Mouse (Mus musculus) testis, postnatal 14 days (tissue): ENCODE data around the gene Dpy19l3.

ENCODE experiments used
- DNase-seq: peaks from one replicate; pipeline ENCODE4 v3.0.0; 2021; ENCODE audit warnings: low spot score

The Dpy19l3 gene

DNA sequence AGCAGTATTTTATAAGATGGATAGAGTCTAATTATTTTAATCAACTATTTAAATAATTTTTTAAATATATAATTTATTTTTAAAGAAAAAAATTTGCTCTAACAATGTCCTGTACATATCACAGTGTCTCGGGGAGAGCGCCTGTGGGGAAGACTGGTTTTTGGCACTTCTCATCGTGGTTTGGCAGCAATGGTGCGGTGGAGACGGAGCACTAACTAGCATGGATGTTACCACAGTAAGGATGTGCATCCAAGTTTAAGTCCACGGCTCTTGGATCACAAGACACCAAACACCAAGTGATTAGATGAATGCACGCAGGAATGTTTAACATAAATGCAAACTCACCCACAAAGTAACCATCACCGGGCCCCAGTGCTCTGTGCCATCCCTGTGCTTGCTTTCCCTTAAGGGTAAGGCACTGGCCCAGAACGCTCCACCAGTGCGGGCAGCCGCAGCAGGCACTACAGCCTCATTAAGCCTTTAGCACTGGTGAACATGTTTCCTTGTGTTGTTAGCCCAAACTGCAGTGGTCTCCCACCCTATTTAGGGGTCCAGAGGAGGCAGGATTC lies 65.4 kb downstream of the Dpy19l3 start:
- no peak for DNase-seq

DNA sequence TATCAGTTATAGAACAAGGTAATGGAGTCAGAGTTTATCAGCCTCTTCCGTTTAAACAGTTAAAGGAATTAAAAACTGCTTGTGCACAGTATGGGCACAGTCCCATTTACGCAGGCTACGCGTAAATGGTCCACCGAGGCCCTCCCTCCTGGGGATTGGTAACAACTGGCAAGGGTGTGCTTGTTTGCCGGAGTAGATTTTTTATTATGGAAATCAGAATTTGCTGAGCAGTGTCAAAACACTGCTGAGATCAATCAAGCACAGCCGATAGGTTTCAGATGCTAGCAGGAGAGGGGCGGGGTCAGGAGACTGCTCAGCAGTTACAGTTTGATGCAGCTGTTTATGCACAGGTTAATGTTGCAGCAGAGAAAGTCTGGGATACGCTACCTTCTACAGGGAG lies 66.0 kb downstream of the Dpy19l3 start:
- DNase-seq = no peak

DNA sequence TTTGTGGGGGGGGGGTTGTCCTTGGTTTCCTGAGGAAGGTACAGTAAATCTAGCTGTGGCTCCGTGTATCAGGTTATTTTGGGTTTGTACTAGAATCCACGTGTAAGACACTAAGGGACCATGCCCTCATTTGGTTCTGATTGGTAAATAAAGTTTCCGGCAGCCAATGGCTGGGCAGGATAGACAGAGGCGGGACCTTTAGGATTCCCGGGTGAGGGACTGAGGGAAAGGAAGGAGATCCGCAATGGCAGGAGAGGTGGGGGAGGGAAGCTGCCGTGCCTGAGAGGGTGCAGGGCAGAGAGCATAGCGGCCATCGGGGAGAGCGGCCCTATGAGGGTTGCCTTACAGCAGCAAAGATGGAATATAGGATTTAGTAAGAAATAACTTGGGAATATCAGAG lies 67.0 kb downstream of the Dpy19l3 start:
- peak; percentile 65 for DNase-seq

DNA sequence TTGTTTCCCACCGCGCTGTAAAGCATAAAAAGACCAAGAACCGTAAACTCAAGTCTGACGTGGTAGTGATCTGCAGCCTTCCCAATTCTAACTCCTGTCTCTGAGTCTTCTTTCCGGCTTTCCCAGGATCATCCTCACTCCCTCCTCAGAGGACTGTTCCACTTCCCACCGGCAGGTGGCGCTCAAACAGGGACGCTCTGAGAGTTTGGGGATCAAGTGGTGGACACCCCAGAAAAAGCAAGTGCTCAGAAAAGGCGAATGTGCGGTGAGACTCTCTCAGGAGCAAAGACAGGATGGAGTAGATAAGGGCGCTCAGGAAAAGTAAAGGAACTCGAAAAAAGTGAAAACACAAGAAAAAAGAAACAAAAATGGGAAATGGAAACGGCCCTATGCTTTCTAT lies 67.5 kb downstream of the Dpy19l3 start:
- DNase-seq = peak; percentile 51

DNA sequence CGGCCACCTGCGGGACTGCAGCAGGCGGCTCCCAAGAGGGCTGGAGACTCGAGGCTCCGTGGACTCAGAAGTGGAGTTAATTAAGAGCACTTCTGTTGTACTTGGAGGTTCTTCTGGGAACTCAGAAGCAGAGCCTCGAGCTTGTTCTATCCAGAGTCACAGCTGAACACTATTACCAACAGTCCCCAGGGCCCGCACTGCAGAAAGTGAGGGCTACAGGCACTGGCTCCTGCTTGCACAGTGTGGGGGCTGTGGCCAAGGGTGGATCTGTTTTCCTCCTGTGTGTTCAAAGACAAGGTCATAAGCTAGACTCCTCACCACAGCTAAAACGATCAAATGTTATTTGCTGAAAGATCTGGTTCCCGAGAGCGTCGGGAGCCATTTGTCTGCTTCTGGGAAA lies 68.0 kb downstream of the Dpy19l3 start:
- DNase-seq = peak; percentile 44

DNA sequence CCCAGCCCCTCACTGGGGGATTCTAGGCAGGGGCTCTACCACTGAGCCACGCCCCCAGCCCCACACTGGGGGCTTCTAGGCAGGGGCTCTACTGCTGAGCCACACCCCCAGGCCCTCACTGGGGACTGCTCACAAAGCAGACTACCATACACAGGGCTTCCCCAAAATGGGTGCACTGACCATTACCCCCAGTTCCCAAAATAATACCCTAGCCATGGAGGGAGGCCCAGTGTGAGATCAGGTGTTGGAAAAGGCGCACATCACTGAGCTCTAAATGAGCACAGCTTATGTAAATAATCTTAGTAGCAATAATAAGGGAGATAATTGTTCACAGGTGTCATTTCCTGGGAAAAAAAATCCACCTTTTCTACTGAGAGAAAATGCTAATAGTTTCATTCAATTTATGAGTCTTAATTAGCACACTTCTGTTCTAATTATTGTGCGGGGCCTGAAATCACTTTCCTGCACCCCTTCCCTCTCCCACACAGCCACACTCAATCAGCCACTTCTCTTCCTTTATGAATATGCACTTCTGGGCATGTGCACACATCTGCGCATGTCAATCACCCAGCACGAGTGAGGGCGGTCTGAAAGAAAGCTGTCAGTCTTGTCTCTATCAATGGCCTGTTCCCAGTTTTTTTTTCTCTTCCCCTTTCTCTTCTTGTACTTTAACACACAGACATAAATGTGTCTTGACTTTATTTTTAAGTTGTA lies 70.7 kb downstream of the Dpy19l3 start:
- no peak for DNase-seq

DNA sequence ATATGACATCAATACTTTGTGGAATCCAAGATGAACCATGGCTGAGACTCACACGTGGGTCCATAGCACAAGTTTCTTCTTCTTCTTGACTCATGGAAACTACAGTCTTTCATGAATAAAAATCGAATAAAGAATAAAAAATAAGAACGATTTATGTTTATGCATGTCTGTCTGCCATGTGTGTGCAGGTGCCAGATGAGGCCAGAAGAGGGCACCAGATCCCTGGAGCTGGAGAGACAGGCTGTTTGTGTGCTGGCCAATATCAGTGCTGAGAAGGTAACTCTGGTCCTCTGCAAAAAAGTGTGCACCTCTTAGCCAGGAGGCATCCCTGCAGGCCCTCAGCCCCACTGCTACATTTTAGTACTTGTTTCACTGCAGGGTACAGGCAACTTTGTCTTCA lies 72.7 kb downstream of the Dpy19l3 start:
- peak; percentile 31 for DNase-seq

DNA sequence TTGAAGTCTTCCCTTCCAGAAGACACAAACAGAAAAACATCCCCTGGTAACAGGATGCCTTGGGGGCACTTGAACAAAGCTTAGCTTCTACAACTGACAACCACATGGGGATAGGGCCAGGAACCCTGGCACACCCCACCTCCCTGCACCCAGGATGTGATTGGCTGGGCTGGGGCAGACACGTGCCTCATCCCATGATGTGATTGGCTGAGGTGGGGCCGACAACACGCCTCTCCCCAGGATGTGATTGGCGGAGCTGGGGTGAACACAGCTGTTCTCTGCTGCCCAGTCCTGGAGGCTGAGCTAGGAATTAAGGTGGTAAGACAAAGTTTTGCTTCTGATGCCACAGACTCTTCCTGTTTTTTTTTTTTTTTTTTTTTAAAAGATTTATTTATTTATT lies 75.3 kb downstream of the Dpy19l3 start:
- DNase-seq = peak; percentile 84

DNA sequence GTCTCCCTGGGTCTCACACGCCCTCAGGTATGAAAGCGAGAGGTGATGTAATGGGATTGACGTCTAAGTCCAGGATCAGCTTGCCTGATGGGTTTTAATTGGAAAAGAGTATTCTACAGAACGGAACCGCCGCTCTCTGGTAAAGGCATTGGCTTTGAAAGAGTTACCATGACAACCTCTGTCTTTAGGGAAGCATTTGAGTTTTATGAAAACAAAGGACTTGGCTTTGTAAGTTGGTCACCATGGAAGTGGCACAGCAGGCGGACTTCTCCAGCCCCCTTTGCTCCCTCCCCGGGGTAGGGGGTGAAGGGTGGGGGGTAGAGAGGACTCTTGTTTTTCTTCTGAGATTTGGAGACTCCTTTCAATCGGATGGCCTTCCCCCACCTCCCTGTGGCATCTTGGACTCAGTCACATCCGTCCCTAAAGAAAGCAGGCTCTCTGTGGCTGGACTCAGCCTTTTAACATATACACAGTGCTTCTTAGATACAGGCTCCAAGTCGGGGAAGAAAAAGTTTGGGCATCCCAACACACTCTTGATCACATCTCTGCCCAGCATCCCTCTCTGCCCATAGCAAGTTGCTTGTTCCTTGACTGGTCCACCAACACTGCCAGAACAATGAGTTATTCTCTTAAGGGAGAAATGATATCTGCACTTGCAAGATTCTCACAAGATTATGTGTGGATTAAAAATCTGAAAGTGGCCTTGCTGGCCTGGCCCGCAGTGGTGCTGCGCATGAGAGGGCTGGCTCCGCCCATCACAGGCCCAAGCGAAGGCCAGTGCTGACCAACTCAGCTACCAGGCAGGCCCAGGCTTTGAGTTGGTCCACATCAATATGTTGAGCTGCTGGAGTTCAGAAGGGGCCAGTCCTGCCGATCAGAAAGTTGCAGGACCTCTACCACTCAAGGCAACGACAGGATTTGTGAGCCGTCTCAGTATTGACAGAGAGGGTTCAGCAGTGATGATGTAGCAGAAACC lies 85.9 kb downstream of the Dpy19l3 start:
- DNase-seq = no peak

DNA sequence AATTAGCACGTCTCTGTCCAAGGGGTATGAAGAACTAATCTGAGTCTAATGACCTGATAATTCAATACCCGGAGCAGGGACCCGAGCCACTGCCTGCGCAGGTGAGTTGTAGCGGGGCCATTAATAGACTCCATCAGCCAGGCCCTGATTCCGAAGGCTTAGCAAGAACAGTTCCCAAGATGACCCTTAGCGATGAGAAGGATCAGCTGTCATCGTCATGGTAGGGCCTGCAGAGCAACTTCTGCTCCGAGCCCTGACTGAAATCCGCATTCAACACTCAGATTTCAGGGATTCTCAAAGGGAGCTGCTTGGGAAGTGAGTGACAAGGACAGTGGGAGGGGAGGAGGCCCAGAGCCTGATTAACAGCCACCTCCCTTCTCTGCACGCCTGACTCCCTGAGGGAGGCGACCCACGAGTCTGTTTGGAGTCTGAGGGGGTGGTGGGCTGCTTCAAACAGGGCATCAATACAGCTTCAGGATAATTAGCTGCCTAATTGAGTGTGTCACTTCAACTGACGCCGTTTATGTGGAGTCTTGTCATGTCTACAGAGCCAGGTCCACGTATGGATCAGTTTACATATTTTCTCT lies 90.4 kb downstream of the Dpy19l3 start:
- DNase-seq = no peak

DNA sequence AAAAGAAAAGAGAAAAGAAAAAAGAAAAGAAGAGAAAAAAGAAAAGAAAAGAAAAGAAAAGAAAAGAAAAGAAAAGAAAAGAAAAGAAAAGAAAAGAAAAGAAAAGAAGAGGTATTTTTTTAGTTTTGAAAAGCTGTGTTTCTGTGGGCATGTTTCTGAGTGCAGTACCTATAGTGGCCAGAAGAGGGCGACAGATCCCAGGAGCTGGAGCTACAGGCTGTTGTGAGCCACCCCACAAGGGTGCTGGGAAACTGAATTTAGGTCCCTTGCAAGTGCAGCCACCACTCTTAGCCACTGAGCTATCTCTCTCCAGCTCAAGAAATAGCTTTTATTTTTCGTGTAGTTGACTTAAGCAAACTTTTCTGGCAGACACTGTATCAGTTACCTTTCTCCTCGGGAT lies 95.1 kb downstream of the Dpy19l3 start:
- peak; percentile 63 for DNase-seq

DNA sequence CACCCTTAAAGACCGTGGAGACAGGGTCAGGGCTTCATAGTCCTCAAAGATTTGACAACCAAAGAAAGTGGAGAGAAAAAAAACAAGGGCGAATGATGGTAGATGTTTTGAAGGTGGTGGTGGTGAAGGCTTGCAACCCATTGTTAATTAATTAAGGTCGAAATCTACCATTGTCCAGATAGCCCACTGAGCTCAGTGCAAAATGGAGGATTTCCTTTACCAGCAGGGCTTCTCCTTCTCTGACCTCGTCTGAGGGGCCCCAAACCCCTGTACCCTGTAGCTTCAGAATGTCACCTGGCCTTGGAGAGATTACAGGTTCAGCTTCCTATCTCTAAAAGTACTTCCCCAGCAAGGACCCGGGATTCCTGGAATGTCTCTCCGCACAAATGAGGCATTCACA lies 96.4 kb downstream of the Dpy19l3 start:
- no peak for DNase-seq

DNA sequence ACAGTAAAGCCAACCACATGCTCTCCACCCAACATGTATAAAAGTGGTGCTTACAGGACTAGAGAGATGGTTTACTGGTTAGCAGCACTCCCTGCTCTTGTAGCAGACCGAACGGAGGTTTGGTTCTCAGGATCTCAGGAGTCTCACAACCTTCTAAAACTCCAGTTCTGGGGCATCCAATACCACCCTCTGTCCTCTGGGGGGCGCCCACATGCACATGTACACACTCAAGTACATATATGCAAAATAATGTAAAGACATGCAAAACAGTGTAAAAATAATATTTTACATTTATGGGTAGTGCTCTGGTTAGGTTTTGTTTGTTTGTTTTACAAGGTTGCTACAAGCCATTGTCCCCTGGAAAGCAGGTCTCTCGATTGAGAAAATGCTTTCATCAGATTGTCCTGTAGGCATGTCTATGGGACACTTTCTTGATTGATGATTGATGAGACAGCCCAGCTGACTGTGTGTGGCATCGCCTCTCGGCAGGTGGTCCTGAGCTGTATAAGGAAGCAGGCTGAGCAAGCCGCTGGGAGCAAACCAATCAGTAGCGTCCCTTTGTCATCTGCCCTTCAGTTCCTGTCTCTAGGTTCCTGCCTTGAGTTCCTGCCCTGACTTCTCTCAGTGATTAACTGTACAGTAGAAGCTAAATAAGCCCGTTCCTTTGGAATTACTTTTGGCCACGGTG lies 102.5 kb downstream of the Dpy19l3 start:
- no peak for DNase-seq

DNA sequence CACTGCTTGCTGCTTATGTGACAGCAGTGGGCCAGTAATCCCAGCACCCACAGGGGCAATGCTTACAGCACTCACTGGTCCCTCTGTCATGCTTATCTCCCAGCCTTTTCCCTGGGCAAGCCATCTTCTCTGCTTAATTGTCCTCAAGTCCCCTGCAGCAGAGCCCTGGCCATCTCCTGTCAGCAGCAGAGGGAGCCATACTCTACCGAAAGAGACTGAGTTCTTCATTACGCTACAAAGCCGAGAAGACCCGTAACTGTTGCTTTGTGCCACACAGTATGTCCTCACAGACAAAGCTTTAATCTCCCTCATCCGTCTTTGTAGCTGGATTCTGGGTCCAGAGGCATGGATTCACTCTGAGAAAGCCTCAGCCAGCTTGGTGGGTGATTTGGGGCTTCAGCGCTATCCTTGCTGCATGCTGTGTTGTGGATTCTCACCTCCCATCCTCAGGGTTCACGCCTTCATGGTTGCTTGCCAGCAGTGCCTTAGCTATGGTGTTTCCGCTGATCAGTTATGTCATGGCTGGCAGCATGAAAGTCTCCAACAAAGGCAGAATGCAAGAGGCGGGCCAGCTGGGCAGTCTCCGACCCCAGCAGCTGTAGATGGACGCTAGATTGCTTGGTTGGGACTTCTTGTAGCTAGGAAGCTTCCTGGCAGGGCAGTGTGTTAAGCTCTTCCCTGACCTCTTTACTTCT lies 103.4 kb downstream of the Dpy19l3 start:
- no peak for DNase-seq

DNA sequence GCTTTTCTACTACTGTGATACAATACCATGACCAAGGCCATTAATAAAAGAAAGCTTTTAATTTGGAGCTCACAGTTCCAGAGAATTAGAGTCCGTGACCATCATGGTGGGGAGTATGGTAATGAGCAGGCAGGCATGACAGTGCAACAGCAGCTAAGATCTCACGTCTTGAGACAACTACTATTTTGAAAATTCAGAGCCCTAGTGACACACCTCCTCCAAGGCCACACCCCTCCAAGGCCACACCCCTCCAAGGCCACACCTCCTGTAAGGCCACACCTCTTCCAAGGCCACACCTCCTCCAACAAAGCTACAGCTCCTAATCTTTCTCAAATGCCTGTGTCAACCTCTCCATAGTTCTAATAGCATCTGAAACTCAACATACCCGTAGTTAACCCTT lies 105.2 kb downstream of the Dpy19l3 start:
- DNase-seq = peak; percentile 69

DNA sequence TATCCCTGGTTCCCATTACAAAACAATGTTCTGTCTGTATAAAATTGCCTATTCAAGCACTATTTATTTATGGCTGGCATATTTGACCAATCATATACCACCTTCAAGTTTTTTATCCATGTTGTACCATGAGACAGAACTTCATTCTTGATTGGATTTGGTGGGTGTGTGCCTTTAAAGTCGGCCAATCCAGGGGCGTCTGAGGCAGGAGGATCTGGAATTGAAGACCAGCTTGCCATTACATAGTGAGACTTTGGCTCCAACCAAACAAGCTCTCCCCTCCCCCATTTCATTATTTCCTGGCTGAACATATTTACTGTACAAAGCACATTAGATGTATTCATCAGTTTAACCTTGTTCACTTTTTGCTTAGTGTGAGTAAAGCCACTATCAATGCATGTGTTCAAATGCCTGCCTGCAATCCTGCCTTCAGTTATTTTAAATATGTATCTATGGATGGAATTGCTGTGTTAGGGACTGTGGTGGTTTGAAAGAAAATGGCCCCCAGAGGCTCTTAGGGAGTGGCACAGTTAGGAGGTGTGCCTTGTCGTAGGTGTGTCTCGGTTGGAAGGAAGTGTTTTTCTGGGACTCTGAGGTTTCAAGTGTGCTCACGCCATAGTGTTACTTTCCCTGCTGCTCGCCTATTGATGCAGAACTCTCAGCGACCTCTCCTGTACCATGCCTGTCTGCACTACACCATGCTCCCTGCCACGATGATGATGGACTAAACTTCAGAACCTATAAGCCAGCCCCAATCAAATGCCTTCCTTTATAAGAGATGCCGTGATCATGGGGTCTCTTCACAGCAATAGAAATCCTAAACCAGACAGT lies 105.8 kb downstream of the Dpy19l3 start:
- no peak for DNase-seq

DNA sequence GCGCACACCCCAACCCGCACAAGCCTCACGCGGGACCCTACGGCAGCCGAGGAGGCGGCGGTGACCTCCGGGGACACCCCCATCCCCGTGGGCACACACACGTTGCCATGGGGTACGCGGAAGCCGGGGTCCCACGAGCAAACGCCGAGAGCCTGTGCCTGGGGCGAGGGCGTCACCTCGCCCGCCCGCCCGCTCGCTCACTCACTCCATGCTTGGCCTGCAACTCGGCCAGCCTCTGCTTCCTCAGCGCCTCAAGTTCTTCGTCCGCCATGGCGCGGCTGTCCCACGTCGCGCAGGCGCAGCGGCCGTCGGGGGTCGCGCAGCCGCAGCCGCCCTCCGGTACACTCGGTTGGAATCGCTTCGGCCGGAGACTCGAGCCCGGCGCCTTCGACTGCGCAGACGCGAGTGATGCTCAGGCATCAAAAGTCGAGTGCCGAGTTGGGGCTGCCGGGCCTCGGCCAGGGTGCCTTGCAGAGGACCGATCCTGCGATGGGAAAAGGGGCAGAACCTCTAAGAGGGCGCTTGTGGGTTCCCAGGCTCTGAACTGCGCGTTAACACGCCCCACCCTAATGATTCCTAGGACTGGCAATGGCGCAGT lies 107.1 kb downstream of the Dpy19l3 start, which contains the start of gene Pdcd5:
Gene Pdcd5, minus strand, starts transcription at position 421 of the 598 bp plus-strand sequence.
- DNase-seq = peak; percentile 98

DNA sequence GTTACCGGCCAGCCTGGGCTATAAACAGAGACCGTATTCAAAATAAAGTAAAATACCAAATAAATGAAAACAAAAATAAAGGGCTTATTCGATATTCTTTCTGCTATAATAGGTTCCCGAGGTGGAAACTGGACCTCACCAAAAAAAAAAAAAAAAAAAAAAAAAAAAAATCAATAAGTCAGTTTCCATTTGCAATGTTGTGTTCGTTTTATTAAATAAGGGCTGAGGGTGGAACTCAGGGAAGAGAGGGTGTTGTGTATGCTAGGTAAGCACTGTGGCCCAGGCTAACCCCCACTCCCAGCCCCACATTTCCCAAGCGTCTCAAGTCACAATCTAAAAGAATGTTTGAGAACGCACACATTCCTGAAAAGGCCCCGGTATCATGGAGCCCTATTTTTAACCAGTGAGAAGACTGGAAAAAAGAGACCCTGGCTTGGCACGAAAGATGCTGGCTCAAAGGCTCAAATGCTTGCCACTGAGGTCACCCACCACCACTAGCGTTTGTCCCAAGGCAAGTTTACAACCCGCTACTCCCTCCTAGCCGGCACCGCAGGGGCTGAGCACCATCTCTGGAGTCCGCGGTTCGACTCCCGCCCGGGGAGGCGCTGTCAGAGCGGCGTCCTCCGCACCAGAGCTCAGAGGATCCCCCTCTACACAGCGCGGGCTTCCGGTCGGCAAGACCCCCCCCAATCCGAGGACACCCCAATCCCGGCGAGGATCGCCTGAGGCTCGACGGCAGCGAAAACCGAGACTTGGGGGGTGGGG lies 107.8 kb downstream of the Dpy19l3 start:
- peak; percentile 56 for DNase-seq

DNA sequence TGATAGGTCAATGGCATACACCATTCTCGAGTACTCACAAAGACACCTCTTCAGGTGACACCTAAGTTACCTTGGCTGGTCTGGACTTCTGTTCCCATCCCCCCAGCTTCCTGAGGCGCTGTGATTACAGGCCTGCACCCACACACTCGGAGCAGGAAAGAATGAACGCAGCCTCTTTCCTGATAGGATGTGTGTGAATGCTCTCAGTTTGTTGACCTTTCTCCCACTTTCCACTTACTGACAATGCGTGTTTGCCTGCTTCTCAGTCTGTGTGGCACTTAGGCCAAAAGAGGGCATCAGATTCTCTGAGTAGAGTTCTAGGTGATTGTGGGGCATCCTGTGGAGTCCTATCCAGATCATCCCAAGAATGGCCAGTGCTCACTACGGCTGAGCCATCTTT lies 114.2 kb downstream of the Dpy19l3 start:
- no peak for DNase-seq
